Mouse (Mus musculus) spleen, adult 2 months (tissue): ENCODE measurements around the gene Rpusd3. TPM values are rescaled to one million over a fixed set of nuclear protein-coding genes. Genes with fewer than 3 reads are reported as not detected.

Experiments
- DNase-seq, 2 experiments: peaks; one replicate each; pipeline versions ENCODE4 v3.0.0 to v3.0.0-alpha.2; 2012 to 2021; ENCODE audit warnings: low spot score in 2 of 2, low read depth in 1 of 2
- H3K27ac ChIP-seq: fragments of 200-500 bp; 2 replicates; pipeline ENCODE4 v1.5.1; 2012; ENCODE audit warnings: low read length, inconsistent platforms; ENCODE audit not compliant: insufficient read depth
- H3K27me3 ChIP-seq: fragments of 200-500 bp; 2 replicates; pipeline ENCODE4 v1.6.1; 2012; ENCODE audit warnings: mild to moderate bottlenecking, moderate library complexity, low read length, inconsistent platforms; ENCODE audit not compliant: control insufficient read depth, insufficient read depth
- H3K36me3 ChIP-seq: fragments of 200-500 bp; 2 replicates; pipeline ENCODE4 v1.6.1; 2012; ENCODE audit warnings: mild to moderate bottlenecking, low read length, inconsistent platforms; ENCODE audit not compliant: control insufficient read depth, insufficient read depth
- H3K4me1 ChIP-seq: fragments of 200-500 bp; 2 replicates; pipeline ENCODE4 v1.6.1; 2011; ENCODE audit warnings: inconsistent platforms; ENCODE audit not compliant: control insufficient read depth, insufficient read depth, insufficient read length
- H3K4me3 ChIP-seq: fragments of 200-500 bp; 2 replicates; pipeline ENCODE4 v1.5.1; 2011; ENCODE audit warnings: mild to moderate bottlenecking, inconsistent platforms; ENCODE audit not compliant: insufficient read depth, insufficient read length; ENCODE audit errors: extremely low read depth
- CTCF ChIP-seq: fragments of 200-500 bp; IDR thresholded peaks from 2 replicates; pipeline ENCODE4 v1.5.1; 2011; ENCODE audit warnings: mild to moderate bottlenecking, inconsistent platforms; ENCODE audit not compliant: insufficient read depth, insufficient read length, insufficient replicate concordance; ENCODE audit errors: extremely low read depth
- POLR2A ChIP-seq: fragments of 200-500 bp; IDR thresholded peaks from 2 replicates; pipeline ENCODE4 v1.6.1; 2011; ENCODE audit warnings: low read depth, low read length, inconsistent platforms
- WGBS: fragments of 180-500 bp; shearing (Covaris S2); methylation state at CpG from one replicate; pipeline ENCODE4 v1.1.7; 2018; 5-methylcytosine and 5-hydroxymethylcytosine counted together
- polyA plus RNA-seq: library from polyadenylated mRNA; depleted of rRNA; stranded (reverse); fragments of >200 nt; gene quantifications from 2 replicates; pipeline ENCODE4 v1.2.3, GENCODE M21; 2012; rRNA removed

The Rpusd3 gene
- polyA plus RNA-seq, 1 experiment: 29.2 TPM

GRCm38 (mm10) chr6:113370194-113370929 is 48.8 kb downstream of the Rpusd3 start:
- H3K4me1 ChIP-seq: no peaks in the 10 kb centered on the region
- H3K36me3 ChIP-seq: peaks cover 45% of the 10 kb centered on the region
- no peak overlapping the region for H3K27ac ChIP-seq
- no peaks in the 10 kb centered on the region for H3K27me3 ChIP-seq
- no peak overlapping the region for H3K4me3 ChIP-seq
- TF ChIP-seq POLR2A: no peak
- no peak for TF ChIP-seq CTCF
- DNase-seq: no peak
- WGBS: 94% methylated on average over 20 of the region's 20 CpGs

- WGBS: 91% methylated on average over 5 of the region's 5 CpGs
- peaks cover 34% of the 10 kb centered on the region for H3K36me3 ChIP-seq
- H3K27ac ChIP-seq: no peak overlapping the region
- no peaks in the 10 kb centered on the region for H3K27me3 ChIP-seq
- H3K4me1 ChIP-seq: no peaks in the 10 kb centered on the region
- TF ChIP-seq POLR2A (no peak), CTCF (no peak)
- no peak overlapping the region for H3K4me3 ChIP-seq
- no peak for DNase-seq
Measured at GRCm38 (mm10) chr6:113368577-113368976, 50.6 kb downstream of the Rpusd3 start.

GRCm38 (mm10) chr6:113368124-113368523 is 51.0 kb downstream of the Rpusd3 start:
- peaks cover 32% of the 10 kb centered on the region for H3K36me3 ChIP-seq
- no peak overlapping the region for H3K4me3 ChIP-seq
- H3K27ac ChIP-seq: no peak overlapping the region
- WGBS: 94% methylated on average over 7 of the region's 7 CpGs
- no peaks in the 10 kb centered on the region for H3K4me1 ChIP-seq
- DNase-seq: no peak
- no peak for TF ChIP-seq CTCF
- no peak for TF ChIP-seq POLR2A
- no peaks in the 10 kb centered on the region for H3K27me3 ChIP-seq

GRCm38 (mm10) chr6:113367574-113367973 is 51.6 kb downstream of the Rpusd3 start:
- Histone ChIP-seq H3K36me3 (peaks cover 31% of the 10 kb centered on the region), H3K4me1 (no peaks in the 10 kb centered on the region), H3K27ac (no peak overlapping the region), H3K4me3 (no peak overlapping the region), H3K27me3 (no peaks in the 10 kb centered on the region)
- TF ChIP-seq POLR2A: no peak
- TF ChIP-seq CTCF: no peak
- WGBS: 92% methylated on average over 1 of the region's 1 CpGs
- no peak for DNase-seq

- peaks cover 24% of the 10 kb centered on the region for H3K36me3 ChIP-seq
- no peaks in the 10 kb centered on the region for H3K27me3 ChIP-seq
- no peak for DNase-seq
- 95% methylated on average over 6 of the region's 6 CpGs for whole genome bisulfite sequencing
- no peaks in the 10 kb centered on the region for H3K4me1 ChIP-seq
- TF ChIP-seq POLR2A (no peak), CTCF (no peak)
- no peak overlapping the region for H3K27ac ChIP-seq
- no peak overlapping the region for H3K4me3 ChIP-seq
Measured at GRCm38 (mm10) chr6:113366639-113367038, 52.5 kb downstream of the Rpusd3 start.

Other genes starting within 250 kb of the Rpusd3 start
- gene Lhfpl4, start 224.0 kb downstream of the Rpusd3 start, polyA plus RNA-seq: 0.06 and 0.08 TPM in 2 replicates
- 47.4 and 64.4 TPM in 2 replicates for gene Mtmr14, start 181.5 kb downstream of the Rpusd3 start, polyA plus RNA-seq
- 0.13 and 0.23 TPM in 2 replicates for gene Cpne9, start 137.0 kb downstream of the Rpusd3 start, polyA plus RNA-seq
- 24.2 and 26.3 TPM in 2 replicates for gene Brpf1, start 112.2 kb downstream of the Rpusd3 start, polyA plus RNA-seq
- gene Ogg1, start 92.4 kb downstream of the Rpusd3 start, polyA plus RNA-seq: 13.0 and 14.8 TPM in 2 replicates
- gene Camk1, start 75.4 kb downstream of the Rpusd3 start, polyA plus RNA-seq: 21.0 and 22.6 TPM in 2 replicates
- 17.1 and 22.1 TPM in 2 replicates for gene Tada3, start 41.5 kb downstream of the Rpusd3 start, polyA plus RNA-seq
- gene Arpc4, start 41.2 kb downstream of the Rpusd3 start, polyA plus RNA-seq: 87.2 and 94.8 TPM in 2 replicates
- 20.9 and 21.2 TPM in 2 replicates for gene Ttll3, start 30.1 kb downstream of the Rpusd3 start, polyA plus RNA-seq
- 4.7 and 7.8 TPM in 2 replicates for gene Cidec, start 16.4 kb upstream of the Rpusd3 start, polyA plus RNA-seq
- gene Jagn1, start 23.2 kb upstream of the Rpusd3 start, polyA plus RNA-seq: 32.2 and 33.6 TPM in 2 replicates
- gene Il17re, start 39.1 kb upstream of the Rpusd3 start, polyA plus RNA-seq: 0.61 and 1.3 TPM in 2 replicates
- gene Il17rc, start 52.1 kb upstream of the Rpusd3 start, polyA plus RNA-seq: 10.9 and 12.4 TPM in 2 replicates
- gene Creld1, start 64.0 kb upstream of the Rpusd3 start, polyA plus RNA-seq: 7.8 and 8.4 TPM in 2 replicates
- gene Prrt3, start 82.6 kb upstream of the Rpusd3 start, polyA plus RNA-seq: 0.04 TPM in 2 replicates
- gene Emc3, start 112.3 kb upstream of the Rpusd3 start, polyA plus RNA-seq: 18.2 and 20.0 TPM in 2 replicates
- 2.3 and 2.8 TPM in 2 replicates for gene Fancd2, start 112.3 kb upstream of the Rpusd3 start, polyA plus RNA-seq
- not detected in 2 replicates for gene Fancd2os, start 181.4 kb upstream of the Rpusd3 start, polyA plus RNA-seq
- gene Brk1, start 185.4 kb upstream of the Rpusd3 start, polyA plus RNA-seq: 97.5 and 107 TPM in 2 replicates
- 18.7 and 19.3 TPM in 2 replicates for gene Vhl, start 204.6 kb upstream of the Rpusd3 start, polyA plus RNA-seq
- gene Irak2, start 219.1 kb upstream of the Rpusd3 start, polyA plus RNA-seq: 42.4 and 56.2 TPM in 2 replicates